In the genomic region with DNA sequence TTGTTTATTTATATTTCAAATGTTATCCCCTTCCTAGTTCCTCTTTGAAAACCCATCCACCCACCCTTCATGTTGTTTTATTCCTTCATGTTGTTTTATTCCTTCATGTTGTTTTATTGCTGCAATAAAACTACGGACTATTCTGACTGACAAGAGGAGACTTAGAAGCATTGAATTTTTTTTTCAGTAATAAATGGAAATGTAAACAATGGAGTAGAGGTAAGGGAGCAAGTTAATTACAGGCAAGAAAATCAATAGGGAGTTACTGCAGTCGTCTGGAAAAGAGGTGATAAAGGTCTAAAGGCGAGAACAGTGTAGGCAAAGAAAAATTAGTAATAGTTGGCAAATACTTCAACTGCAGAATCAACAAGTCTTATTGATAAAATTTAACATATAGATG, we compare ENCODE assay signal across 22 mouse cellular contexts.
DNase-seq lines count a peak whose midpoint lies in the region; ATAC-seq and TF ChIP-seq lines count a peak whose summit lies in the region.
"Had no signal": no experiment of that assay in that cellular context is flagged by ENCODE, and none has a peak within 500 bp of the region (broad histone marks: within the 10 kb centered on the region; RNA-seq: fewer than 3 reads in every experiment).

No protein-coding gene starts in this region.

- H3K9me3 ChIP-seq in intestine, embryonic 14.5 days (ENCODE audit: control insufficient read depth, low read length) = 0 out of 2 replicates have a peak, but pooled peaks cover 4% of the 10 kb centered on the region
- no peaks in the 10 kb centered on the region for H3K9me3 ChIP-seq in intestine, postnatal 0 days (ENCODE audit: control insufficient read depth)
- no peaks in the 10 kb centered on the region for H3K9me3 ChIP-seq in intestine, embryonic 15.5 days
- no peaks in the 10 kb centered on the region for H3K9me3 ChIP-seq in intestine, embryonic 16.5 days (ENCODE audit: control insufficient read depth, low read length)
- H3K9me3 ChIP-seq: G1E had no signal

- no peak overlapping the region for H3K27ac ChIP-seq in intestine, embryonic 14.5 days (ENCODE audit: low read depth)
- H3K27ac ChIP-seq in intestine, postnatal 0 days (ENCODE audit: low read depth, low read length) = no peak overlapping the region
- no peak overlapping the region for H3K27ac ChIP-seq in intestine, embryonic 15.5 days
- no peak overlapping the region for H3K27ac ChIP-seq in intestine, embryonic 16.5 days (ENCODE audit: low read length)

- 46% methylated on average over 3 of the region's 3 CpGs for WGBS in intestine, embryonic 14.5 days
- WGBS in intestine, postnatal 0 days = 26% methylated on average over 3 of the region's 3 CpGs
- 42% methylated on average over 3 of the region's 3 CpGs for WGBS in intestine, embryonic 15.5 days
- 41% methylated on average over 3 of the region's 3 CpGs for WGBS in intestine, embryonic 16.5 days
- WGBS in large intestine, adult 2 months = 27% methylated on average over 3 of the region's 3 CpGs

- no peak overlapping the region for H3K4me2 ChIP-seq in intestine, embryonic 14.5 days (ENCODE audit: low read length)
- H3K4me2 ChIP-seq in intestine, postnatal 0 days (replicated peaks; ENCODE audit: low read depth) = no peak overlapping the region
- no peak overlapping the region for H3K4me2 ChIP-seq in intestine, embryonic 15.5 days (replicated peaks)
- H3K4me2 ChIP-seq in intestine, embryonic 16.5 days (ENCODE audit: low read depth, low read length) = no peak overlapping the region

- no peaks in the 10 kb centered on the region for H3K36me3 ChIP-seq in intestine, embryonic 14.5 days (ENCODE audit: control insufficient read depth, insufficient read depth, low read length)
- H3K36me3 ChIP-seq in intestine, postnatal 0 days (ENCODE audit: control insufficient read depth, insufficient read depth) = no peaks in the 10 kb centered on the region
- no peaks in the 10 kb centered on the region for H3K36me3 ChIP-seq in intestine, embryonic 15.5 days
- no peaks in the 10 kb centered on the region for H3K36me3 ChIP-seq in intestine, embryonic 16.5 days (ENCODE audit: control insufficient read depth, insufficient read depth, low read length)
- H3K36me3 ChIP-seq: G1E had no signal

- peak; percentile 60; the same call in 1 of the 2 replicates for ATAC-seq in intestine, embryonic 14.5 days (replicated peaks; ENCODE audit: low FRiP score, low TSS enrichment, low read depth)
- no peak for ATAC-seq in intestine, postnatal 0 days
- peak; percentile 70 for ATAC-seq in intestine, embryonic 15.5 days
- ATAC-seq in intestine, embryonic 16.5 days = peak; percentile 55
- ATAC-seq: activated CD4-positive, CD25-positive, alpha-beta regulatory T cell, adult 4 months; CD4-positive, CD25-positive, alpha-beta regulatory T cell, adult 4 months; Patski had no signal

- H3K4me1 ChIP-seq in intestine, embryonic 14.5 days (replicated peaks; ENCODE audit: control insufficient read depth, insufficient read depth, low read length) = no peaks in the 10 kb centered on the region
- no peaks in the 10 kb centered on the region for H3K4me1 ChIP-seq in intestine, postnatal 0 days (replicated peaks; ENCODE audit: control insufficient read depth, insufficient read depth, low read length)
- H3K4me1 ChIP-seq in intestine, embryonic 15.5 days (replicated peaks) = no peaks in the 10 kb centered on the region
- H3K4me1 ChIP-seq in intestine, embryonic 16.5 days (ENCODE audit: control insufficient read depth, insufficient read depth, low read length) = no peaks in the 10 kb centered on the region

- TF ChIP-seq CTCF in intestine, postnatal 0 days (IDR thresholded peaks at IDR 0.05; ENCODE audit: low read depth) = no peak

- no peak overlapping the region for H3K9ac ChIP-seq in intestine, embryonic 14.5 days (ENCODE audit: low read length)
- no peak overlapping the region for H3K9ac ChIP-seq in intestine, postnatal 0 days (ENCODE audit: low read depth, low read length)
- H3K9ac ChIP-seq in intestine, embryonic 15.5 days = no peak overlapping the region
- H3K9ac ChIP-seq in intestine, embryonic 16.5 days (ENCODE audit: low read depth, low read length) = no peak overlapping the region

- DNase-seq in intestine, embryonic 14.5 days (ENCODE audit: low spot score) = no peak
- DNase-seq in large intestine, adult 2 months (ENCODE audit: low read depth, low spot score) = peak; percentile 2
- no peak for DNase-seq in urinary bladder, postnatal 25 days (ENCODE audit: low spot score)
- no peak for DNase-seq in testis, postnatal 14 days (ENCODE audit: low spot score)
- DNase-seq in adrenal gland, postnatal 36 days = no peak
- DNase-seq: adrenal gland, adult 2 months; adrenal gland, adult 8-10 months; adrenal gland, postnatal 10 days; adrenal gland, postnatal 14 days; adrenal gland, postnatal 25 days; B cell, adult 2 months; cerebellum, adult 11 months; cerebellum, adult 11-12 months; cerebellum, adult 18-20 months had no signal

- no peak overlapping the region for H3K4me3 ChIP-seq in intestine, embryonic 14.5 days (ENCODE audit: low read depth, low read length)
- H3K4me3 ChIP-seq in intestine, postnatal 0 days (ENCODE audit: low read depth, low read length) = no peak overlapping the region
- no peak overlapping the region for H3K4me3 ChIP-seq in intestine, embryonic 15.5 days (replicated peaks)
- H3K4me3 ChIP-seq in intestine, embryonic 16.5 days (ENCODE audit: low read length) = no peak overlapping the region

- H3K27me3 ChIP-seq in intestine, embryonic 14.5 days (replicated peaks; ENCODE audit: control insufficient read depth, insufficient read depth, low read length) = no peaks in the 10 kb centered on the region
- H3K27me3 ChIP-seq in intestine, postnatal 0 days (replicated peaks; ENCODE audit: control insufficient read depth, insufficient read depth, low read length) = no peaks in the 10 kb centered on the region
- no peaks in the 10 kb centered on the region for H3K27me3 ChIP-seq in intestine, embryonic 15.5 days (replicated peaks)
- H3K27me3 ChIP-seq in intestine, embryonic 16.5 days (replicated peaks; ENCODE audit: control insufficient read depth, insufficient read depth, low read length) = no peaks in the 10 kb centered on the region
- H3K27me3 ChIP-seq: CH12.LX, Patski had no signal
